Mouse (Mus musculus): ENCODE measurements around the gene Mxra7. TPM values are rescaled to one million over a fixed set of nuclear protein-coding genes. Genes with fewer than 3 reads are reported as not detected.

The Mxra7 gene
- total RNA-seq, 2 experiments from 2014 or later = not detected

- no peak for ATAC-seq (replicated peaks; ENCODE audit: low FRiP score, poor library complexity, severe bottlenecking)
Measured at GRCm38 (mm10) chr11:116806136-116807071, 21.4 kb downstream of the Mxra7 start.

- no peak for ATAC-seq (replicated peaks; ENCODE audit: low FRiP score, poor library complexity, severe bottlenecking)
Measured at GRCm38 (mm10) chr11:116802709-116803108, 25.1 kb downstream of the Mxra7 start.

- ATAC-seq (replicated peaks; ENCODE audit: low FRiP score, poor library complexity, severe bottlenecking) = no peak
Measured at GRCm38 (mm10) chr11:116801106-116801505, 26.7 kb downstream of the Mxra7 start.

- no peak for ATAC-seq (replicated peaks; ENCODE audit: low FRiP score, poor library complexity, severe bottlenecking)
Measured at GRCm38 (mm10) chr11:116799364-116799763, 28.5 kb downstream of the Mxra7 start.

- no peak for ATAC-seq (replicated peaks; ENCODE audit: low FRiP score, poor library complexity, severe bottlenecking)
Measured at GRCm38 (mm10) chr11:116784221-116784620, 43.6 kb downstream of the Mxra7 start.

- ATAC-seq (replicated peaks; ENCODE audit: low FRiP score, poor library complexity, severe bottlenecking) = peak; percentile 87
Measured at GRCm38 (mm10) chr11:116782737-116783145, 45.1 kb downstream of the Mxra7 start.

- ATAC-seq (replicated peaks; ENCODE audit: low FRiP score, poor library complexity, severe bottlenecking) = no peak
Measured at GRCm38 (mm10) chr11:116775407-116775806, 52.4 kb downstream of the Mxra7 start, which contains the start of gene St6galnac1. Gene St6galnac1, minus strand, starts transcription at chr11:116775507.

- no peak for ATAC-seq (replicated peaks; ENCODE audit: low FRiP score, poor library complexity, severe bottlenecking)
Measured at GRCm38 (mm10) chr11:116773205-116773604, 54.6 kb downstream of the Mxra7 start.

- no peak for ATAC-seq (replicated peaks; ENCODE audit: low FRiP score, poor library complexity, severe bottlenecking)
Measured at GRCm38 (mm10) chr11:116769873-116770272, 58.0 kb downstream of the Mxra7 start.

- ATAC-seq (replicated peaks; ENCODE audit: low FRiP score, poor library complexity, severe bottlenecking) = no peak
Measured at GRCm38 (mm10) chr11:116764946-116765345, 62.9 kb downstream of the Mxra7 start.

- no peak for ATAC-seq (replicated peaks; ENCODE audit: low FRiP score, poor library complexity, severe bottlenecking)
Measured at GRCm38 (mm10) chr11:116764346-116764745, 63.5 kb downstream of the Mxra7 start.

GRCm38 (mm10) chr11:116755191-116755590 lies 72.7 kb downstream of the Mxra7 start:
- no peak for ATAC-seq (replicated peaks; ENCODE audit: low FRiP score, poor library complexity, severe bottlenecking)

GRCm38 (mm10) chr11:116753674-116754470 lies 74.0 kb downstream of the Mxra7 start:
- no peak for ATAC-seq (replicated peaks; ENCODE audit: low FRiP score, poor library complexity, severe bottlenecking)

Other genes starting within 250 kb of the Mxra7 start
- gene Ube2o, start 246.6 kb downstream of the Mxra7 start, total RNA-seq (2015; ENCODE audit: low replicate concordance) = 473 and 508 TPM in 2 replicates
- 800 and 935 TPM in 2 replicates for gene Ube2o, start 246.6 kb downstream of the Mxra7 start, total RNA-seq (2017; ENCODE audit: low replicate concordance)
- gene Aanat, start 241.6 kb downstream of the Mxra7 start, total RNA-seq (2015; ENCODE audit: low replicate concordance) = not detected in 2 replicates
- gene Aanat, start 241.6 kb downstream of the Mxra7 start, total RNA-seq (2017; ENCODE audit: low replicate concordance) = not detected in 2 replicates
- 2.3 and 5.0 TPM in 2 replicates for gene Rhbdf2, start 201.0 kb downstream of the Mxra7 start, total RNA-seq (2015; ENCODE audit: low replicate concordance)
- 2.8 and 3.2 TPM in 2 replicates for gene Rhbdf2, start 201.0 kb downstream of the Mxra7 start, total RNA-seq (2017; ENCODE audit: low replicate concordance)
- gene Prcd, start 174.5 kb downstream of the Mxra7 start, total RNA-seq (2015; ENCODE audit: low replicate concordance) = not detected in 2 replicates
- not detected in 2 replicates for gene Prcd, start 174.5 kb downstream of the Mxra7 start, total RNA-seq (2017; ENCODE audit: low replicate concordance)
- gene Cygb, start 173.7 kb downstream of the Mxra7 start, total RNA-seq (2015; ENCODE audit: low replicate concordance) = not detected in 2 replicates
- not detected in 2 replicates for gene Cygb, start 173.7 kb downstream of the Mxra7 start, total RNA-seq (2017; ENCODE audit: low replicate concordance)
- gene St6galnac1, start 52.5 kb downstream of the Mxra7 start, total RNA-seq (2015; ENCODE audit: low replicate concordance) = not detected in 2 replicates
- gene St6galnac1, start 52.5 kb downstream of the Mxra7 start, total RNA-seq (2017; ENCODE audit: low replicate concordance) = not detected in 2 replicates
- gene Mettl23, start 15.2 kb upstream of the Mxra7 start, total RNA-seq (2015; ENCODE audit: low replicate concordance) = 11.3 and 11.5 TPM in 2 replicates
- gene Mettl23, start 15.2 kb upstream of the Mxra7 start, total RNA-seq (2017; ENCODE audit: low replicate concordance) = 5.4 and 15.1 TPM in 2 replicates
- 12.5 and 24.2 TPM in 2 replicates for gene Jmjd6, start 15.4 kb upstream of the Mxra7 start, total RNA-seq (2015; ENCODE audit: low replicate concordance)
- 10.7 and 13.9 TPM in 2 replicates for gene Jmjd6, start 15.4 kb upstream of the Mxra7 start, total RNA-seq (2017; ENCODE audit: low replicate concordance)
- 9.2 and 35.0 TPM in 2 replicates for gene Mfsd11, start 24.4 kb upstream of the Mxra7 start, total RNA-seq (2015; ENCODE audit: low replicate concordance)
- gene Mfsd11, start 24.4 kb upstream of the Mxra7 start, total RNA-seq (2017; ENCODE audit: low replicate concordance) = 3.4 and 3.5 TPM in 2 replicates
- 308 and 417 TPM in 2 replicates for gene Srsf2, start 25.0 kb upstream of the Mxra7 start, total RNA-seq (2015; ENCODE audit: low replicate concordance)
- 97.0 and 120 TPM in 2 replicates for gene Srsf2, start 25.0 kb upstream of the Mxra7 start, total RNA-seq (2017; ENCODE audit: low replicate concordance)
- not detected in 2 replicates for gene Mgat5b, start 90.8 kb upstream of the Mxra7 start, total RNA-seq (2015; ENCODE audit: low replicate concordance)
- not detected in 2 replicates for gene Mgat5b, start 90.8 kb upstream of the Mxra7 start, total RNA-seq (2017; ENCODE audit: low replicate concordance)